Mouse (Mus musculus): ENCODE measurements around the gene Sigmar1.
"Not testable (repeated sequence)": the region's sequence is repeated elsewhere in the genome, so short reads cannot be mapped to it uniquely, and the experiment has no call there.

GRCm38 (mm10) chr4:41699783-41700182 is 56.2 kb downstream of the Sigmar1 start, which contains the start of gene Il11ra1:
- not testable (repeated sequence) for TF ChIP-seq MEF2A (IDR thresholded peaks at IDR 0.05; ENCODE audit: borderline replicate concordance, low read depth, low read length); CTCF (conservative IDR thresholded peaks at IDR 0.05 in 1 of 2, IDR thresholded peaks at IDR 0.05 in 1 of 2; ENCODE audit: low read depth in 2 of 2, low read length in 2 of 2); EP300 (IDR thresholded peaks at IDR 0.05; ENCODE audit: low read length); USF1 (IDR thresholded peaks at IDR 0.05; ENCODE audit: low read depth, low read length); PAX5 (IDR thresholded peaks at IDR 0.05; ENCODE audit: low read length); GABPA (IDR thresholded peaks at IDR 0.05; ENCODE audit: insufficient replicate concordance, low read depth, low read length); ELF1 (IDR thresholded peaks at IDR 0.05; ENCODE audit: low read depth, low read length); TBP (conservative IDR thresholded peaks at IDR 0.05; ENCODE audit: low read depth, low read length); KAT2A (IDR thresholded peaks at IDR 0.05; ENCODE audit: insufficient replicate concordance, low read length); SMC3 (IDR thresholded peaks at IDR 0.05; ENCODE audit: low read depth, low read length); POLR2A (IDR thresholded peaks at IDR 0.05; ENCODE audit: low read depth, low read length)

Measured in CH12.LX (cell line).